Mouse (Mus musculus) forebrain, embryonic 14.5 days (tissue): ENCODE results near the gene D1Pas1. TPM values are rescaled to one million over a fixed set of nuclear protein-coding genes. Genes with fewer than 3 reads are reported as not detected.

Experiments
- ATAC-seq: fragments of 200-750 bp; cut with Nextera tagmentation; 2 replicates; pipeline ENCODE4 v1.8.0; 2017; ENCODE audit warnings: mild to moderate bottlenecking, moderate library complexity
- DNase-seq: peaks from one replicate; pipeline ENCODE4 v3.0.0-alpha.2; 2015; ENCODE audit warnings: low spot score
- H3K27ac ChIP-seq: fragments of 300-500 bp; sonication (generic); 2 replicates; pipeline ENCODE4 v1.5.1; 2014; ENCODE audit warnings: low read depth, mild to moderate bottlenecking, control low read depth, low read length, moderate library complexity
- H3K27me3 ChIP-seq: fragments of 300-500 bp; sonication (generic); replicated peaks from 2 replicates; pipeline ENCODE4 v1.6.1; 2014; ENCODE audit warnings: low read length, control low read depth, mixed read lengths; ENCODE audit not compliant: control insufficient read depth, insufficient read depth
- H3K36me3 ChIP-seq: fragments of 300-500 bp; sonication (generic); 2 replicates; pipeline ENCODE4 v1.6.1; 2014; ENCODE audit warnings: low read length, control low read depth; ENCODE audit not compliant: control insufficient read depth, insufficient read depth
- H3K4me1 ChIP-seq: fragments of 300-500 bp; sonication (generic); 2 replicates; pipeline ENCODE4 v1.6.1; 2014; ENCODE audit warnings: antibody characterized with exemption, low read length, control low read depth; ENCODE audit not compliant: control insufficient read depth, insufficient read depth
- H3K4me2 ChIP-seq: fragments of 300-500 bp; sonication (generic); 2 replicates; pipeline ENCODE4 v1.6.1; 2014; ENCODE audit warnings: mild to moderate bottlenecking, control low read depth, low read length
- H3K4me3 ChIP-seq: fragments of 300-500 bp; sonication (generic); 2 replicates; pipeline ENCODE4 v1.5.1; 2014; ENCODE audit warnings: low read depth, low read length, control low read depth
- H3K9ac ChIP-seq: fragments of 300-500 bp; sonication (generic); 2 replicates; pipeline ENCODE4 v1.6.1; 2014; ENCODE audit warnings: mild to moderate bottlenecking, low read length, control low read depth, moderate library complexity
- H3K9me3 ChIP-seq: fragments of 300-500 bp; sonication (generic); replicated peaks from 2 replicates; pipeline ENCODE4 v1.6.1; 2016; ENCODE audit warnings: low read length, control low read depth, mixed read lengths; ENCODE audit not compliant: control insufficient read depth
- WGBS: fragments of 180-500 bp; shearing (Covaris S2); extraction: QIAGEN DNeasy Blood & Tissue Kit; methylation state at CpG from one replicate; pipeline ENCODE4 v1.1.7; 2014; 5-methylcytosine and 5-hydroxymethylcytosine counted together
- polyA plus RNA-seq: library from polyadenylated mRNA; unstranded; fragments of >200 nt; fragmentation: Nextera tagmentation; extraction: Ambion mirVana; gene quantifications from 2 replicates; pipeline ENCODE4 v1.2.1, GENCODE M21; 2014

The D1Pas1 gene
- polyA plus RNA-seq, 1 experiment from 2014 or later: 0.05 TPM

DNA sequence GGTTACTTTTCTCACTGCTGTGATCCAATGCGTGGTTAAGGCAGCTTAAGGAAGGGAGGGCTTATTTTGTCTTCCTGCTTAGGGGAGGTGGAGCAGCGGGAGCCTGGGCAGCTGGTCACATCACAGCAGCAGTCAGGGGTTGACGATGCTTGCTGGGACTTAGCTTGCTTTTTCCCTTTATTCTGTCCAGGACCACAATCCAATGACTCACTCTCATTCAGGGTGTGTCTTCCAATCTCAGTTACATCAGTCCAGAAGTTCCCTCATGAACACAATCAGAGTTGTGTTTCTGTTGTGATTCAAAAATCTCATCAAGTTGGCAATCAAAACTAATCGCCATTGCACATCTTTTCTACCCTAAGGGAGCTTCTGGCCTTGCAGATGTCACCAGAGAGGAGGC lies 48.9 kb downstream of the D1Pas1 start:
- no peak for DNase-seq
- WGBS: 69% methylated on average over 4 of the region's 4 CpGs

GRCm38 (mm10) chr1:187020011-187020410 lies 52.8 kb downstream of the D1Pas1 start:
- no peak overlapping the region for H3K4me3 ChIP-seq
- DNase-seq (no peak), ATAC-seq (no peak)
- no peaks in the 10 kb centered on the region for H3K36me3 ChIP-seq
- 70% methylated on average over 7 of the region's 7 CpGs for WGBS
- no peak overlapping the region for H3K9ac ChIP-seq
- H3K27me3 ChIP-seq: no peaks in the 10 kb centered on the region
- no peaks in the 10 kb centered on the region for H3K4me1 ChIP-seq
- no peak overlapping the region for H3K27ac ChIP-seq
- H3K4me2 ChIP-seq: no peak overlapping the region
- H3K9me3 ChIP-seq: no peaks in the 10 kb centered on the region

More for the DNA sequence above, 48.9 kb downstream of the D1Pas1 start:
- Histone ChIP-seq H3K27ac (no peak overlapping the region), H3K4me1 (no peaks in the 10 kb centered on the region), H3K36me3 (no peaks in the 10 kb centered on the region), H3K27me3 (no peaks in the 10 kb centered on the region), H3K4me3 (no peak overlapping the region), H3K4me2 (no peak overlapping the region), H3K9ac (no peak overlapping the region), H3K9me3 (no peaks in the 10 kb centered on the region)
- ATAC-seq: no peak

Other genes starting within 250 kb of the D1Pas1 start
- 35.6 and 40.4 TPM in 2 replicates for gene Rrp15, start 218.1 kb upstream of the D1Pas1 start, polyA plus RNA-seq
- gene Spata17, start 248.0 kb downstream of the D1Pas1 start, polyA plus RNA-seq: 0.79 and 1.3 TPM in 2 replicates
- 12.2 and 14.2 TPM in 2 replicates for gene Gpatch2, start 248.1 kb downstream of the D1Pas1 start, polyA plus RNA-seq